Mouse (Mus musculus) ES-Bruce4 (cell line): ENCODE results near the gene Zfp991. TPM values are rescaled to one million over a fixed set of nuclear protein-coding genes. Genes with fewer than 3 reads are reported as not detected.

Source experiments
- polyA plus RNA-seq: library from polyadenylated mRNA; stranded (reverse); fragments of >200 nt; gene quantifications from 2 replicates; pipeline ENCODE4 v1.2.4, GENCODE M21; 2011; ENCODE audit warnings: low read depth; ENCODE audit not compliant: missing spikeins, insufficient read depth, insufficient read length

Zfp991 gene
- polyA plus RNA-seq, 1 experiment: 32.7 TPM

Other genes starting within 250 kb of the Zfp991 start
- 20.2 and 25.5 TPM in 2 replicates for gene Gm21411, start 222.4 kb upstream of the Zfp991 start, polyA plus RNA-seq
- 50.9 and 62.8 TPM in 2 replicates for gene Zfp989, start 160.1 kb upstream of the Zfp991 start, polyA plus RNA-seq
- gene Rex2, start 110.2 kb upstream of the Zfp991 start, polyA plus RNA-seq: 18.0 and 22.9 TPM in 2 replicates
- gene Zfp988, start 173.6 kb downstream of the Zfp991 start, polyA plus RNA-seq: 19.4 and 25.2 TPM in 2 replicates
- gene Zfp978, start 229.3 kb downstream of the Zfp991 start, polyA plus RNA-seq: 41.4 and 46.3 TPM in 2 replicates